Mouse (Mus musculus): ENCODE data around the gene Sumo2.

DNA sequence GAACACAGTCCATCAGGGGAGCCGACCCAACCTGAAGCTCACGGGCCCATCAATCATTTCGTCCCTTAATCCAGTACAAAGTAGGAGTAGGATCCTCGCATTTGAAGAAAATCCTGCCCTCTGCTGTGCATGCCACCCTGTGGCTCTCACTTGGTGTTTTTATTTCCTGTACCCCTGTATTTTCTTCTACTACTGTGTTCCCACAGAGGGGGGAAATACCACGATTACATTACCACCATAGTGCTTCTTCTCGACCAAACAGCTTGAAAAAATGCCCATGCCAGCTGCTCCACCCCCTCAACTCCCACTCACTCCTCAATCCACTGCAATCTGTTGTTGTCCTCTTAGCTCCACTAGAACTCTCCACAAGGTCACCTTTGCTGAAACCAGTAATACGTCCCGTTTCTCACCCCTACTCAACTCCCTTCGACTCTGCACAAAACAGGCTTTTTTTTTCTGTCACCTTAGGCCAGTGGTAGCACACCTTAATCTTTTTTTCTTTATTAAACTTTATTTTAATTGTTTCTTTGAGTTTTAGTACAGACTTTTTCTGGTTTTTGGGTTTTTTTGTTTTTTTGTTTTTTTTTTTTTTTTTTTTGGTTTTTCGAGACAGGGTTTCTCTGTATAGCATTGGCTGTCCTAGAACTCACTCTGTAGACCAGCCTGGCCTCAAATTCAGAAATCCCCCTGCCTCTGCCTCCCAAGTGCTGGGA is 936 bp upstream of the Sumo2 start:
- TF ChIP-seq CTCF (IDR thresholded peaks at IDR 0.05; ENCODE audit: low read depth, low read length) (no peak), POLR2A (IDR thresholded peaks at IDR 0.05; ENCODE audit: borderline replicate concordance, low read depth, low read length) (no peak)
